Mouse (Mus musculus): ENCODE measurements around the gene Pagr1b. TPM values are rescaled to one million over a fixed set of nuclear protein-coding genes. Genes with fewer than 3 reads are reported as not detected.

The Pagr1b gene
- total RNA-seq, 2 experiments from 2014 or later, result 3.5 to 8.3 TPM

DNA sequence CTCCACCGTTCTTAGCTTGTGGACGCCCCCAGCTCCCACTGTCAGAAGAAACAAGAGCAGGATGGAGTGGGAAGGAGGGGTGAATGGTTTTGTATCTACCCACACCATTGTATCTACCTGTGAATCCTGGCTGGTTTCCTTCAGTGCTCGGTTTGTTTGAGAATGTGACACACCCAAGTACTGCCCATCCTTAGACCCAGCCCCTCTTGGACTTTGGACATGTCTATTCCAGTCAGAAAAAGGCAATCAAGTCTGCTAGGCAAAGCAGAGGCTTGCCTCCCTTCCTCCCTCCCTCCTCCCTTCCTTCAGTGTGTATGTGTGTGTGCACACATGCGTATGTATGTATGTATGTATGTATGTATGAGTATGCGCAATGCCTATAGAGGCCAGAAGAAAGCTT lies 12.7 kb downstream of the Pagr1b start:
- no peak for DNase-seq (ENCODE audit: low spot score in 2 of 2)

DNA sequence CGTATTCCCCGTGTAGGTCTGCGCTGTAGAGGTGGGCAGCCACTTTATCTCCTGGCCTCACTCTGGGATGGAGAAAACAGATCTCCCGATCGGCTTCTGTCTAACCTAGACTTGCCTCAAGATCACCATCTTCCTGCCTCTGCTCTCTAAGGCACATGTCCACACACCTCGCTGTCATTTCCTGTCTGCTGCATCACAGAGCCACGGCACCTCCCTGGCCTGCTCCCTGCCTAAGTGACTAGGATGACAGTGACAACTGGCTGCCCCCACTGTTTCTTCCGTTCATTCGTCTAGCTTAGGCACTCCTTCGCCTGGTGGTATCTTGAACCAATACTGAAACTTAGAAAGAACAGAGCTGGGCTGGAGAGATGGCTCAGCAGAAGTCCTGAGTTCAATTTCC lies 16.7 kb downstream of the Pagr1b start:
- DNase-seq (ENCODE audit: low spot score in 2 of 2), result no peak

DNA sequence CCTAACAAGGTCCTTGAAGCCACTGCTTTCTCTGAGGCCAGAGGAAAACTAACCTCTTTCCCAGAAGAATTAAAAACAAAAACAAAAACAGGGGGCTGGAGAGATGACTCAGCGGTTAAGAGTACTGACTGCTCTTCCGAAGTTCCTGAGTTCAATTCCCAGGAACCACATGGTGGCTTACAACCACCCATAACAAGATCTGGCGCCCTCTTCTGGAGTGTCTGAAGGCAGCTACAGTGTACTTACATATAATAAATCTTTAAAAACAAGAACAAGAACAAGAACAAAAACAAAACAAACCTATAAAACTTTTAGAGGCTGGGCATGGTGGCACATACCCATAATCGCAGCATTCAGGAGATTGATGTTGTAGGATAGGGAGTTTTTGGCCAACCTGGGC lies 19.8 kb downstream of the Pagr1b start:
- DNase-seq (ENCODE audit: low spot score in 2 of 2), result no peak

DNA sequence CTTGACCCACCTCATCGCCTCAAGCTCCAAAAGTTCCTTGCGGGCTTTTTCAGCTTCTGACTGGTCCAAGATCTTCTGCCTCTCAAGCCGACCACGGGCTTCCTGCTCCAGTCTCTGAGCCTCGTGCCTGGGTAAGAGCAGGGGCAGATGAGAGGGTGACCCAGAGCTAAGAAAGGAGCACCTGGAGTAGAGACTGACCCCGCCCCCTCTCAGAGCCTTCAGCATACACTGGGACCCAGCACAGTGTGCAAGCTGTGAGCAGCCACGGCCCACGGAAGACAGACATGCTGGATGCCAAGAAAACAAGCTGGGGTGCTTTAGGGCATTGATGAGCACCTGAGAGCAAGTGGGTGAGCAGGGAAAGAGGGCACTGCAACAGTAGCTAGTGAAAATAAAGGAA lies 27.5 kb downstream of the Pagr1b start:
- DNase-seq (ENCODE audit: low spot score in 2 of 2), result no peak

DNA sequence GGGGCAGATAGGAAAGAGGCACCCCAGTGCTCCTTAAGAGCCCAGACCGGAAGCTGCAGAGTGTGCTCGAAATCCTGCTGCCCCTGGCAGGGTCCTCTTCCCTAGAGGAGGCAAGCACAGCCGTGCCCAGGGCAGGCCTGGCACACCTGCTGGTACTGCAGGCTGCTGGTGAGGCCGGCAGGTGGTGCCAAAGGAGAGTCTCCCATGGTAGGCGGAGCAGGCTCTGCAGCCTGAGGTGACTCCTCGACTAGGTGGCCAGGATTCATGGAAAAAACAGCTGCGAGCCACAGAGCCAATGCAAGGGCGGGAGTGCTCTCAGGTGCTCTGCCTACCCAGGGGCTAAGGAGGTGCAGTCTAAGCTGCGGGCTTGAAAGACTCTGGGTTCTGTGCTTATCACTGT lies 30.0 kb downstream of the Pagr1b start:
- no peak for DNase-seq (ENCODE audit: low spot score in 2 of 2)

DNA sequence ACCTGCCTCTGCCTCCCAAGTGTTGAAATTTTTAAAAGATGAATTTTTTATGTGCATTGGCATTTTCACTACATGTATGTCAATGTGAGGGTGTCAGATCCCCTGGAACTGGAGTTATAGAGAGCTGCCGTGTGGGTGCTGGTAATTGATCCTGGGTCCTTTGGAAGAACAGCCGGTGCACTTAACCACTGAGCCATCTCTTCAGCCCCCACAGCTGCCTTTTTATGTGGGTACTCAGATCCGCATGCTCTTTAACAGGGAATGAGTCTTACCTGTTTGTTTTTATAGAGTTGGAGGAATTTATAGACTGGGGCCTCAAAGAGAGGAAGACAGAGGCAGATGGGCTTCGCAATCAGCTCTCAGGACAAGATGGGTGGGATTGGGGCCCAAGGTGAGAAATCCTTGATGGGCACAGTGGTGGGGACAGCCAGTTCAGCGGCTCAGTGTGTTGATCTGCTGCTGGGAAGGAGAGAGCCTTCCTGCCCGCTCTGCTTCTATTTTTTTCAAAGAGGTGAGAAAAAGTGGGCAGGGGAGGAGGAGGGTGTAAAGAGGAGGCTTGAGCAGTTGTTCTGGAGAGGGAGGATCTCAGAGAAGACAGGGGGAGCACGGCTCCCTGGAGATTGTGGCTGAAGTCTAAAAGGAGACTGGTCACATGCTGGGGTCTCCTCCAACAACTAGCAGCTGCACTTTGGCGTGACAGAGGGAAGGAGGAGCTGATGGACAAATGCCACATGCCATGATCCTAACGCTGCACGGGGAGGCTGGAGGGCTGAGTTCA lies 31.4 kb downstream of the Pagr1b start:
- no peak for DNase-seq (ENCODE audit: low spot score in 2 of 2)

DNA sequence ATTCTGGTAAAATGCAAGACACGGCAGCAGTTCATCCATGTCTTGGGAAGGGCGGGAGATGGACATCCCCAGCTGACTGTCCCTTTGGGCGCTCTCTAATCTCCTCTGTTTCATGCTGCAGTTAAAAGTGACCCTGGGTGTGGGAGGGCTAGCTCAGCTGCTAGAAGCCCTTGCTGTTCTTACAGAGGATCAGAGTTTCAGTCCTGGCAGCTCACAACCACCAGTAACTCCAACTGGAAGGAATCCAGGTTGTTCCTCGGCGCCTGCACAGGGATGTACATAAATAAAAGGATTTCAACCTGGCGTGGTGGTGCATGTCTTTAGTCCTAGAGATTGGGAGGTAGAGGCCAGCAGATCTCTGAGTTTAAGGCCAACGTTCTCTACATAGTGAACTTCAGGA lies 33.2 kb downstream of the Pagr1b start:
- DNase-seq (ENCODE audit: low spot score in 2 of 2), result no peak

DNA sequence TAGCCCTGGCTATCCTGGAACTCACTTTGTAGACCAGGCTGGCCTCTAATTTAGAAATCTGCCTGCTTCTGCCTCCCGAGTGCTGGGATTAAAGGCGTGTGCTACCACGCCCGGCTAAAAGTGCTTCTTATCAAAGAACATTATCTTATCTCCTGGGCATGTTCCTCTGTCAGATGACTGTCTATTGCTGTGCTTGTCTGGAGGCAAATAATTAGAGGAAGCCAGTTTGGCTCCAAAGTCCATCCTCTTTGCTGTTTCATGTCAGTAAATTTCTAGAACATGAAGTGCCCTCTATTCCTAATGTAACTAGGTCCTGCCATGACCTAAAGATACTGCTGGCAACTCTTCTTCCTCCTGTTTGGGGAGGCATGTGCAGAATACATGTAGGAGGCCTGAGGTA lies 34.2 kb downstream of the Pagr1b start:
- DNase-seq (ENCODE audit: low spot score in 2 of 2), result no peak

DNA sequence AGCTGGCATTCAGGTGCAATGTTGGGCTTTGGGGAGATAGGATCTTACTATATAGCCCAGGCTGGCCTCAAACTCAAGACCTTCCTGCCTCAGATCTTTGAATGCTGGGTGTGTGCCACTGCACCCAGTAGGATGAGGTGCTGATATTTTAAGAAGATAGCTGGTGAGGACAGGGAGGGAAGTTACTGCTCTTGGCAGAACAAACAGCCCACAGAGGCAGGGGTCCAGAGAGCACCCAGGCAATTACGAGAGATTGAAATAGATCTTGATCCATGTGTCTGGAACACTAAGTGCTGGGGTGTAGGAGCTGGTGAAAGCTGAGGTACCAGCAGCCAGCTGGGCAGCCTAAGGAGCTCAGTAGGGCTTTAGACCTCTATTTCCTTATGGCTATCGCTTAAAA lies 34.7 kb downstream of the Pagr1b start:
- DNase-seq (ENCODE audit: low spot score in 2 of 2), result no peak

DNA sequence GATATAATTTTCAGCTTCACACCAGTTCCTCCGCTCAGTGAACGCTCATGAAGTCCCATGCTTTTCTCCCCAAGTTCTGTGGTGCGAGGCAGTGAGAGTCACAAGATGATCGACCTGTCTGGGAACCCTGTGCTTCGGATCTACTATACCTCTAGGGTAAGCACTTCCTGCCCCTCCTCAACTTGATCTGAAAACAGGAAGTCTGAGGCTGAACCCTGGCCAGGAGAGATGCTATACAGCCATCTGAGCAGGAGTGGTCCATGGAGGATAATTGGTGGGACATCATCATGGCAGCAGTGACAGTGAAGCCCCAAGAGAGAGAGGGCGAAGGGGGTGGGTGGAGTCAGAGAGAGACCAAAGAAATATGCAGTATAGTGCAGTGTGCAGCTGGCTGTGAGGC lies 37.4 kb downstream of the Pagr1b start:
- DNase-seq (ENCODE audit: low spot score in 2 of 2), result no peak

DNA sequence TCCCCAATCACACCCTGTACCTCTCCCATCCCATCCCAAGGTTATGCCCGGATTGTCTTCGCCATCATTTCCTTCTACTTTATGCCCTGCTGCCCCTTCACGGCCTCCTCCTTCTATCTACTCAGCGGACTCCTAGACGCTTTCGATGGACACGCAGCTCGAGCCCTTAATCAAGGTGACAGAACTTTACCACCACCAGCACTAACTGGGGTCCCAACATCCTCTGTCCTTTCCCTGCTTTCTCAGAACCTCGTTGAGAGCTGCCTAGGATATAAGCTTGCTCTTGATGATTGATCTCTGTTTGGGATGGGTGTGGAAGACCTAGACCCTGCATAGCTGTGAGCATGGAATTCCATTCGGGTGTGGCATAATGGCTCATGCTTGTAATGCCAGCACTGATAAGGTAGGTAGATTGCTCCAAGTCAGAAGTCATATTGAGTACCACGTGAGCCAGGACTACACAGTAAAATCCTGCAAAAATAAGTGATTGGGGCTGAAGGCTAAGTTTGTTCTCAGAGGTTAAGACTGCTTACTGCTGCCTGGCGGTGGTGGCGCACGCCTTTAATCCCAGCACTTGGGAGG lies 39.3 kb downstream of the Pagr1b start:
- DNase-seq (ENCODE audit: low spot score in 2 of 2), result no peak

DNA sequence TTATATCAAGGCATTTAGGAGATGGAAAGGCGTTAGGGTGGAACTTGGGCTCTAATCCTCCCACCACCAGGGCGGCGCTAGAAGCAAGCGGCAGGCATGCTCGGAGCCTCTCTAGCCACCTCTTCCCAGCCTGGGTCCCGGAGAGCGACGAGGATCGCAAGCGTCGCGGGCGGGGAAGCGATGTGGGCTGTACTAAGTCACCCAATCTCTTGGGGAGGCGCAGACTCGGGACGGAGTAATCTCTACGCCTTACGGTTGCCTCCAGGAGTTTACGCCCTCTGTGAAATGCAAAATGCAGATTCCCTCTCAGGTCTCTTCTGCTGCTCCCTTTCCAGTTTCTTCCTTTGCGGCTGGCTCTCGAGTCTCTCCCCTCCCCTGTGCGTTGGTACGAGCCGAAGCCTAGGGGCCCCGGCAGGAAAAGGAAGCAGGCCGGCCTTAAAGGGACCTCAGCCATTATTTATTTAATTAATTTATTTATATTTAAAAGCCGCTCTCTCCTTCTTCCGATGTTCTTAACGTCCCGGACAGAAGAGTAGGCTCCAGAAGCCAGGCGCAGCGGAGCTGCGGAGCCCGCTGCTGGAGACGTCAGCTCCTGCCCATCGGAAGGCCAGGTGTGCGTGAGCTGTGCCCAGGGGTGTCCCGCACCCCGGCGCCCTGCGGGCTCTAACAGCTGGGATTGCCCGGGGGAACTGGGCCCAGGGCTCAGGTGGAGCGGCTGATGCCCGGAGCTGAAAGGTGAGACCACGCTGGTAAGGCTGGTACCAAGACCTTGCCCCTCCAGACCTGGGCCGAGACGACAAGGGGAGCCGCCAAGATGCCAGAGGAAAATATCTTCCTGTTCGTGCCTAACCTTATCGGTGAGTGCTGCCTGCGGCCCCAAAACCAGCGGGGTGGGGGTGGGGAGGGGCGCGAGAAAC lies 40.1 kb downstream of the Pagr1b start, which contains the start of gene Cdiptos:
Gene Cdiptos (minus strand): TSS at position 149 of the 917 bp plus-strand sequence.
- peak; percentile 91 to 96 for DNase-seq (ENCODE audit: low spot score in 2 of 2)

DNA sequence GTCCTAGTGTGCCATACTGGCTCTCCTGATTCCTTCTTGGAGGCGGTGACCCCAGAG lies 40.6 kb downstream of the Pagr1b start, which contains the start of gene Cdipt:
Gene Cdipt (plus strand): TSS at position 22 of the 57 bp plus-strand sequence.
- no peak for DNase-seq (ENCODE audit: low spot score in 2 of 2)

DNA sequence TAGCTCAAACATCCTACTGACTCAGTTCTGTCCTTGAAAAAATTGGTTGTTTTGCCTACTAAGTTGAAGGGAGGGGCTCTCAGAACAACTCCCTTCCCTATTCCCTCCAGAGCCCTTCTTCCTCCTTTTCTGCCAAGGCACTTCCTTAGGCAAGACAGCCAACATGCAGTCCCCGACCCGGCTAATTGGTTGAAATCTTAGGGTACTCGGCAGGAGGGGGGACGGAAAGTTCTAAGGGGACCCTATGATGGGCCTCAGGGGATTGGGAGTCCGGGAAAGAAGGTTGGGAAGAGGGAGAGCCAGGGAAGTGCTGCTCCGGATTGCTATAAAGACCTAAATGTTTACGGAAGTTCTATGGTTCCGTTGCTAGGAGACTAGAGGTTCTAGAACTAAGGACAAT lies 40.8 kb downstream of the Pagr1b start:
- no peak for DNase-seq (ENCODE audit: low spot score in 2 of 2)

DNA sequence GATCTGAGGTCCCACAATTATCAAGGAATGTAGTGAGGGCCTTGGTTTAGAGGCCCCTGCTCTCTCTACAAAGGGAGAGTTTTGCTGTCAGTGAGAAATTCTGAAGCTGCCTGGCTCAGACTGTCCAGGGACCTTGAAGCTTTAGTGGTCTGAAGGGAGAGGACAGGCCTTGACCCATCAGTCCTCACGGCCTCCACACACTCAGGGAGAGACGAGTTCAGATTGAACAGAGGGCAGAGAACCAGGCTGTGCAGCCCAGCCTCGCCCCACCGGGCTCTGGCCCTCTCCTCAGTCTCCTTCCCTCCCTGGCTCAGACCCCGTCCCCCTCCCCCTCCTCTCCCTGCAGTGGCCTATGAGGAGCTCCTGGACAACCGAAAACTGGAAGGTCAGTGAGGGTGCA lies 48.9 kb downstream of the Pagr1b start:
- DNase-seq (ENCODE audit: low spot score in 2 of 2), result no peak

DNA sequence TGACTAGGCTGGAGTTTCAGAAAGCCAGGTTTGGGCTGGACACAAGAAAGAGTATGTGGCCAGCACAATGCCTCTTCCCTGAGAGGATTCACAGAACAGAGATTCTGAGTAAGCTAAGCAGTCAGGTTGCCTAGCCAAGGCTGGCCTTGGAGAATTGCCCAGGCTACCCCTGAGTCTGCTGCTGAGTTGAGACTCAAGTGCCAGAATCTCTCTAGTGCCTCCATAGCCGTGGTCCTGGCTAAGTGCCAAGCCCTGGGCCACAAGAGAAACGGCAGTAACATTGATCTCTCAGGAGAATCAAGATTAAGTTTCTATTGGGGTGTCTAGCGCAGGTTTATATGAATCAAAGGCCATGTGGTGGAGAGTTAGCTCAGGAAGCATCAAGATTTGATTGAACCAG lies 50.7 kb downstream of the Pagr1b start:
- no peak for DNase-seq (ENCODE audit: low spot score in 2 of 2)

DNA sequence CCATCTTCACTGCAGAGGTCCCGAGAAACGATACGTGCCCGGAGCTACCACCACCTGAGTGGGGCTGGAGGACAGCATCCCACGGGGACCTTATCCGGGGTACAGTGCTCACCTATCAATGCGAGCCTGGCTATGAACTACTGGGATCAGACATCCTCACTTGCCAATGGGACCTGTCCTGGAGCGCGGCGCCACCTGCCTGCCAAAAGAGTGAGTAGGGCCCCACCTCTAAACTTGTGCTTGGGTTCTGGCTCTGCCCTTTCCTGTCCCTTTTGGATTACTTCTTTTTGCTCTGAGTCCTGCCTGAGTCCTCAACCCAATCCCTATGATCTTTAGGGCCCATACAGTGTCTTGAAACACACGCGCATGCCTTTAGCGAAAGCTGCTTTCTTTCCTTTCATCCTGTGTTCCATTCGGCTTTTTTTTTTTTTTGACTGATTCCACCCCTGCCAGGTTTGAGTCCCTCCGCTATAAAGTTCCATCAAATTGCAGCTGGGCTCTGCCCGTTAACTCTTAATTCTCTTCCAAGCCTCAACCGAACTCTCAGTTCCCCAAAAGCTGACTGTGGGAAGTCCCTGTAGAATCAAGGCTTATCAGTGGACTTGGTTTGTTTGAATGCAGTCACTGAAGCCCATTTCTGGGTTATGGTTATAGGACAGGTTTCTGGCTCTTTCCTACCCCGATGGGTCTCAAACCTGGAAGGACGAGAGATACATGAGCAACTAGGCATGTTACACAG lies 52.6 kb downstream of the Pagr1b start:
- DNase-seq (ENCODE audit: low spot score in 2 of 2), result no peak

DNA sequence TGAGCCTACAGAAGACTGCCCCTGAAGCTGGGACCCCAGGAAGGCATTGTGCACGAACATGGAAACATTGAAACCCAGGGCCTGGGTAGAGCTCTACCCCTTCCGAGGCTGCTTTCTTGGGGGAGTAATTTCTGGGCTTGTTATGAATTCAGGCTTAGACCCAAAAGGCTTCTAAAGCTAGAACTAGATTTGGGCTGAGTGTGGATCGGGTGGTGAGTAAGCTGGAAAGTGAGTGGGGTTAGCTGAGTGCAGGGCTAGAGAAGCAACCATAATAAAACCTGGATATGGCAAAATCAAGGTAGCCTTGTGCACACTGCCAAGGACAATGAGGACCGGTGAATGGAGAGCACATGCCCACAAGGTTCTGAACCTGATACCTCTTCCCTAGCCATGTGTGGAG lies 54.3 kb downstream of the Pagr1b start:
- no peak for DNase-seq (ENCODE audit: low spot score in 2 of 2)

DNA sequence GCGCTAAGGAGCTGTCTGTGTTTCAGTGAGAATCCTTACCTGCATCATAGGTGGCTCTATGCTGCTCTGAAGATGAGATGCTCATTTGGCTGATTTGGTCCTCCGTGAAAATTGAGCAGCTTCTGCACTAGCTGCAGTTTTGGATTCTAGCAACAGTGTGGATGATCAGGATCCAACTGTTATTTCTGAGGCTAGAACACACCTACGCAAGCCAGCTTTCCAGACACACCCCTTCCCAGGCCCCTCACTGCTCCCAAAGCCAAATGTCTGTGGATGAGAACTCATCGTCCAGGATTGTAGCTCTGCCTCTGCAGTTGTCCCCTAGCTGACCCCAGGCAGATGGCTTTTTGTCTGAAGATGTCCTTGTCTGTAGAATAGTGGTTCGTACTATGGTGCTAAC lies 55.2 kb downstream of the Pagr1b start:
- DNase-seq (ENCODE audit: low spot score in 2 of 2), result no peak

DNA sequence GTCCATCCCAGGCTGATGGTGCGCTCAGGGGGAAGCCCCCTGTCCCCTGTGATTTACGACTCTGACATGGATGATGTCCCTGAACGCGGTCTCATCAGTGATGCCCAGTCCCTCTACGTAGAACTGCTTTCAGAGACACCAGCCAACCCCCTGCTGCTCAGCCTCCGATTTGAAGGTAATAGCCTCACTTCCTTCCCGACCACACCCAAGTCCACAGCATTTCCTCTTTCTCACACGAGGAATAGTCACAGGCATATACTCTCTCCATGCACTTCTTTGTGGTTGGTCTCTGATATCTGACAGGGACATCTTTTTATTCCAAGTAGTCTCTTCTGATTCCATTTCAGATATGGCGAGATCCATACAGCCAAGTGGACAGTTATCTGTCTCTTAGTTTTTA lies 56.5 kb downstream of the Pagr1b start:
- DNase-seq (ENCODE audit: low spot score in 2 of 2), result no peak

DNA sequence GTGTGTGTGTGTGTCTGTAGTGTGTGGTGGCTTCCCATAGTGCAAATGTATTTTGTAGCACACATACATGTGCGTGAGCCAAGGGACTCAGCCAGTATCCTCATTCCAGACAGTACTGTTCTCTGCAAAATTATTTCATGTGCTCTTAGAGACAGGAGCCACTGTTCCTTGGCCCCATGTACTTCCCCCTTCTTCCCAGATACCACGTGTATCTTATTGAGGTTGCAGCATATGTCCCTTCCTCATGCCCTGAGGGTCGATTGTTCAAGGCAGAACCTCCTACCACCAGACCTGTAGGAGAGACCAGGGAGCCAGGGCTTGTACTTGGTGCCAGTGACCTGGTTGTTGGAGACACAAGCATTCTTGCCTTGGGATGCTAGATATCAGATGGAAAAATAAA lies 61.2 kb downstream of the Pagr1b start:
- no peak for DNase-seq (ENCODE audit: low spot score in 2 of 2)

DNA sequence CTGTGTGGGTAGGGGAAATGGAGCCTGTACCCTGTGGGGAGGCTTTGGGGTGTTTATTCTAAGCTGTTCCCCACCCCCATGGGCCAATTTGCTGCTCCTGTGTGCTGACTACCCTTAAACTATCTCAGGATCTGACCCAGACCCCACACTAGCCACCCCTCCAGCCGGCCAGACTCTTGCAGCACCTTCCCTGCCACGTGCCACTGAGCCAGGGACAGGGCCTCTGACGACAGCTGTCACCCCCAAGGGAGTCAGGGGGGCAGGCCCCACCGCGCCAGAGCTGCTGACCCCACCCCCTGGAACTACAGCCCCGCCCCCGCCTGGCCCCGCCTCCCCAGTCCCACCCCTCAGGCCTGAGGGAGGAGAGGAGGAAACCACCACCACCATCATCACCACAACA lies 63.6 kb downstream of the Pagr1b start:
- no peak for DNase-seq (ENCODE audit: low spot score in 2 of 2)
